Mouse (Mus musculus) layer of hippocampus, adult 9-10 months (tissue): ENCODE results near the gene Myo3a.
"Not testable (repeated sequence)": the region's sequence is repeated elsewhere in the genome, so short reads cannot be mapped to it uniquely, and the experiment has no call there.

ENCODE experiments used
- DNase-seq: peaks from one replicate; pipeline ENCODE4 v3.0.0; 2022; ENCODE audit warnings: low spot score

Gene Myo3a

GRCm38 (mm10) chr2:22227308-22227707, at the start of gene Myo3a:
Gene Myo3a (plus strand): TSS chr2:22227503.
- no peak for DNase-seq

- DNase-seq: no peak
Observed at GRCm38 (mm10) chr2:22250462-22250861, 23.2 kb downstream of the Myo3a start.

- DNase-seq: no peak
Observed at GRCm38 (mm10) chr2:22251045-22251444, 23.7 kb downstream of the Myo3a start.

GRCm38 (mm10) chr2:22255600-22255999, 28.3 kb downstream of the Myo3a start:
- DNase-seq: no peak

GRCm38 (mm10) chr2:22271555-22271954, 44.3 kb downstream of the Myo3a start:
- DNase-seq: no peak

- DNase-seq: no peak
Observed at GRCm38 (mm10) chr2:22285366-22285765, 58.1 kb downstream of the Myo3a start.

- DNase-seq: no peak
Observed at GRCm38 (mm10) chr2:22285777-22286176, 58.5 kb downstream of the Myo3a start.

GRCm38 (mm10) chr2:22293579-22294446, 66.5 kb downstream of the Myo3a start:
- no peak for DNase-seq

GRCm38 (mm10) chr2:22294447-22294738, 67.1 kb downstream of the Myo3a start:
- no peak for DNase-seq

- DNase-seq: no peak
Observed at GRCm38 (mm10) chr2:22297913-22298312, 70.6 kb downstream of the Myo3a start.

- no peak for DNase-seq
Observed at GRCm38 (mm10) chr2:22338269-22338857, 111.1 kb downstream of the Myo3a start.

GRCm38 (mm10) chr2:22410511-22410910, 183.2 kb downstream of the Myo3a start:
- not testable (repeated sequence) for DNase-seq

- DNase-seq: no peak
Observed at GRCm38 (mm10) chr2:22548421-22548820, 321.1 kb downstream of the Myo3a start.

- not testable (repeated sequence) for DNase-seq
Observed at GRCm38 (mm10) chr2:22587469-22588169, 360.3 kb downstream of the Myo3a start.

- not testable (repeated sequence) for DNase-seq
Observed at GRCm38 (mm10) chr2:22588170-22588541, 360.9 kb downstream of the Myo3a start.

- not testable (repeated sequence) for DNase-seq
Observed at GRCm38 (mm10) chr2:22588673-22589381, 361.5 kb downstream of the Myo3a start.

GRCm38 (mm10) chr2:22589382-22590205, 362.3 kb downstream of the Myo3a start:
- DNase-seq: not testable (repeated sequence)

- DNase-seq: no peak
Observed at GRCm38 (mm10) chr2:22590206-22590490, 362.8 kb downstream of the Myo3a start.

- DNase-seq: no peak
Observed at GRCm38 (mm10) chr2:22617951-22618350, 390.6 kb downstream of the Myo3a start.

GRCm38 (mm10) chr2:22619416-22619815, 392.1 kb downstream of the Myo3a start:
- DNase-seq: no peak

- DNase-seq: no peak
Observed at GRCm38 (mm10) chr2:22620030-22620429, 392.7 kb downstream of the Myo3a start.

GRCm38 (mm10) chr2:22620534-22620933, 393.2 kb downstream of the Myo3a start:
- no peak for DNase-seq
